Mouse (Mus musculus) bone marrow, adult 2 months (tissue): ENCODE measurements around the gene Epb41l2.

ENCODE experiments used
- CTCF ChIP-seq: fragments of 200-500 bp; IDR thresholded peaks from 2 replicates; pipeline ENCODE4 v1.5.1; 2011; ENCODE audit warnings: low read length, control low read depth; ENCODE audit not compliant: control insufficient read depth, insufficient read depth
- POLR2A ChIP-seq: fragments of 200-500 bp; IDR thresholded peaks from 2 replicates; pipeline ENCODE4 v1.6.1; 2011; ENCODE audit warnings: low read depth, mild to moderate bottlenecking, control low read depth, low read length, borderline replicate concordance; ENCODE audit not compliant: control insufficient read depth

- TF ChIP-seq CTCF, result no peak
- no peak for TF ChIP-seq POLR2A
Measured at GRCm38 (mm10) chr10:25331321-25332049, 28.1 kb upstream of the Epb41l2 start.
